Mouse (Mus musculus) neural tube, embryonic 14.5 days (tissue): ENCODE measurements around the gene Pidd1. TPM values are rescaled to one million over a fixed set of nuclear protein-coding genes. Genes with fewer than 3 reads are reported as not detected.
A peak's percentile ranks its signal among the peaks of the same experiment; 100 is the strongest.
"Not testable (repeated sequence)": the region's sequence is repeated elsewhere in the genome, so short reads cannot be mapped to it uniquely, and the experiment has no call there.

Experiments used
- ATAC-seq: fragments of 200-750 bp; cut with Nextera tagmentation; 2 replicates; pipeline ENCODE4 v1.8.0; 2017; ENCODE audit warnings: low read depth, mild to moderate bottlenecking, moderate TSS enrichment, moderate library complexity
- H3K27ac ChIP-seq: fragments of 300-500 bp; sonication (generic); 2 replicates; pipeline ENCODE4 v1.5.1; 2014; ENCODE audit warnings: low read depth, mild to moderate bottlenecking, control low read depth, low read length, moderate library complexity, mixed read lengths
- H3K27me3 ChIP-seq: fragments of 300-500 bp; sonication (generic); 2 replicates; pipeline ENCODE4 v1.6.1; 2014; ENCODE audit warnings: low read length; ENCODE audit not compliant: control insufficient read depth, insufficient read depth
- H3K36me3 ChIP-seq: fragments of 300-500 bp; sonication (generic); 2 replicates; pipeline ENCODE4 v1.6.1; 2014; ENCODE audit warnings: low read length, mixed read lengths; ENCODE audit not compliant: control insufficient read depth, insufficient read depth
- H3K4me1 ChIP-seq: fragments of 300-500 bp; sonication (generic); 2 replicates; pipeline ENCODE4 v1.6.1; 2014; ENCODE audit warnings: low read length; ENCODE audit not compliant: control insufficient read depth, insufficient read depth
- H3K4me2 ChIP-seq: fragments of 300-500 bp; sonication (generic); 2 replicates; pipeline ENCODE4 v1.6.1; 2014; ENCODE audit warnings: mild to moderate bottlenecking, low read depth, low read length, control low read depth
- H3K4me3 ChIP-seq: fragments of 300-500 bp; sonication (generic); 2 replicates; pipeline ENCODE4 v1.5.1; 2014; ENCODE audit warnings: low read depth, low read length, control low read depth, mixed read lengths
- H3K9ac ChIP-seq: fragments of 300-500 bp; sonication (generic); replicated peaks from 2 replicates; pipeline ENCODE4 v1.6.1; 2014; ENCODE audit warnings: low read depth, mild to moderate bottlenecking, control low read depth, low read length, mixed read lengths
- H3K9me3 ChIP-seq: fragments of 300-500 bp; sonication (generic); 2 replicates; pipeline ENCODE4 v1.6.1; 2016; ENCODE audit warnings: low read length; ENCODE audit not compliant: control insufficient read depth
- WGBS: fragments of 180-500 bp; shearing (Covaris S2); extraction: QIAGEN DNeasy Blood & Tissue Kit; methylation state at CpG from one replicate; pipeline ENCODE4 v1.1.7; 2014; 5-methylcytosine and 5-hydroxymethylcytosine counted together
- polyA plus RNA-seq: library from polyadenylated mRNA; unstranded; fragments of >200 nt; fragmentation: Nextera tagmentation; extraction: Ambion mirVana; gene quantifications from 2 replicates; pipeline ENCODE4 v1.2.1, GENCODE M21; 2014

Pidd1 gene
- polyA plus RNA-seq, 1 experiment from 2014 or later, result 2.5 TPM

GRCm38 (mm10) chr7:141417731-141418681 lies 25.8 kb downstream of the Pidd1 start:
- H3K4me1 ChIP-seq, result peaks cover 4% of the 10 kb centered on the region; the same call in 1 of the 2 replicates
- no peaks in the 10 kb centered on the region for H3K9me3 ChIP-seq
- no peak overlapping the region for H3K4me3 ChIP-seq
- no peaks in the 10 kb centered on the region for H3K36me3 ChIP-seq
- no peaks in the 10 kb centered on the region for H3K27me3 ChIP-seq
- H3K4me2 ChIP-seq, result no peak overlapping the region
- WGBS, result 78% methylated on average over 8 of the region's 8 CpGs
- no peak for ATAC-seq
- H3K27ac ChIP-seq, result no peak overlapping the region; the same call in 1 of the 2 replicates
- no peak overlapping the region for H3K9ac ChIP-seq

- no peak for ATAC-seq
- H3K9ac ChIP-seq, result no peak overlapping the region
- WGBS, result 79% methylated on average over 6 of the region's 6 CpGs
- peaks cover 5% of the 10 kb centered on the region; the same call in 1 of the 2 replicates for H3K4me1 ChIP-seq
- H3K4me2 ChIP-seq, result no peak overlapping the region
- H3K27ac ChIP-seq, result no peak overlapping the region
- H3K27me3 ChIP-seq, result no peaks in the 10 kb centered on the region
- no peaks in the 10 kb centered on the region for H3K36me3 ChIP-seq
- no peak overlapping the region for H3K4me3 ChIP-seq
- no peaks in the 10 kb centered on the region for H3K9me3 ChIP-seq
Measured at GRCm38 (mm10) chr7:141416144-141416841, 27.5 kb downstream of the Pidd1 start.

GRCm38 (mm10) chr7:141413809-141414584 lies 29.8 kb downstream of the Pidd1 start, which contains the start of gene Gatd1:
Gene Gatd1, minus strand, starts transcription at chr7:141414136.
- Histone ChIP-seq H3K4me1 (peaks cover 7% of the 10 kb centered on the region), H3K4me2 (peak within 1 kb of the TSS; percentile 91), H3K27me3 (no peaks in the 10 kb centered on the region), H3K27ac (peak within 1 kb of the TSS; percentile 86), H3K4me3 (peak within 1 kb of the TSS; percentile 77), H3K9me3 (no peaks in the 10 kb centered on the region), H3K9ac (peak within 1 kb of the TSS; percentile 79), H3K36me3 (peaks cover 4% of the 10 kb centered on the region; the same call in 1 of the 2 replicates)
- WGBS, result under 1% methylated on average over 56 of the region's 56 CpGs
- peak; percentile 89 for ATAC-seq

GRCm38 (mm10) chr7:141413331-141413730 lies 30.5 kb downstream of the Pidd1 start:
- H3K27me3 ChIP-seq, result no peaks in the 10 kb centered on the region
- peaks cover 4% of the 10 kb centered on the region; the same call in 1 of the 2 replicates for H3K36me3 ChIP-seq
- H3K9me3 ChIP-seq, result no peaks in the 10 kb centered on the region
- 3% methylated on average over 16 of the region's 16 CpGs for WGBS
- H3K4me3 ChIP-seq, result peak overlapping the region; percentile 77
- peak overlapping the region; percentile 79 for H3K9ac ChIP-seq
- H3K27ac ChIP-seq, result peak overlapping the region; percentile 86
- peaks cover 7% of the 10 kb centered on the region for H3K4me1 ChIP-seq
- H3K4me2 ChIP-seq, result peak overlapping the region; percentile 91
- peak; percentile 21; the same call in 1 of the 2 replicates for ATAC-seq

- Histone ChIP-seq H3K27me3 (no peaks in the 10 kb centered on the region), H3K36me3 (peaks cover 4% of the 10 kb centered on the region; the same call in 1 of the 2 replicates), H3K4me2 (no peak overlapping the region), H3K27ac (no peak overlapping the region), H3K4me1 (peaks cover 7% of the 10 kb centered on the region), H3K9ac (no peak overlapping the region), H3K9me3 (no peaks in the 10 kb centered on the region), H3K4me3 (no peak overlapping the region)
- no peak for ATAC-seq
- 83% methylated on average over 1 of the region's 1 CpGs for WGBS
Measured at GRCm38 (mm10) chr7:141411667-141412066, 32.2 kb downstream of the Pidd1 start.

GRCm38 (mm10) chr7:141410631-141411030 lies 33.2 kb downstream of the Pidd1 start:
- H3K9ac ChIP-seq, result no peak overlapping the region
- 93% methylated on average over 8 of the region's 8 CpGs for WGBS

DNA sequence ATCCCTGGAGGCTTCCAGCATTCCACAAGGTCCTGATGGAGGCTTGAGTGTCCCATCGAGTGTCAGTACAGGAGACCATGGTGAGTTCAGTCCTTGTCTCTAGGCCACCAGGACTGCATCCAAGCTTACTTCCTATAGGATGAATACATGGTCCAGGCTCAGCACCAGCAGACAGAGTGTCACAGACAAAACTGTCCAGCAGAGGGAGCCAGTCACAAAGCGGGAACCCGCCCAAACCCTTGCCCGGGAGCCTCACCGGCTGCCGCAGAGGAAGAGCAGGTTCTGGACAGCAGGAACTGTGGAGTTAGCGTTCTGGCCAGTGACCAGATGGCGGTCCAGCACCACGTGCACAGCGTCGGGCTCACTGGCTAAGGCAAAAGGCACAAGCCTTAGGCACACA lies 35.0 kb downstream of the Pidd1 start:
- H3K27me3 ChIP-seq, result no peaks in the 10 kb centered on the region
- peaks cover 4% of the 10 kb centered on the region; the same call in 1 of the 2 replicates for H3K36me3 ChIP-seq
- ATAC-seq, result peak; percentile 55; the same call in 1 of the 2 replicates
- WGBS, result 14% methylated on average over 11 of the region's 11 CpGs
- H3K9ac ChIP-seq, result no peak overlapping the region
- no peak overlapping the region for H3K4me2 ChIP-seq
- H3K9me3 ChIP-seq, result no peaks in the 10 kb centered on the region
- no peak overlapping the region for H3K4me3 ChIP-seq
- peaks cover 5% of the 10 kb centered on the region; the same call in 1 of the 2 replicates for H3K4me1 ChIP-seq
- H3K27ac ChIP-seq, result no peak overlapping the region

More at GRCm38 (mm10) chr7:141410631-141411030, 33.2 kb downstream of the Pidd1 start:
- Histone ChIP-seq H3K4me3 (no peak overlapping the region), H3K9me3 (no peaks in the 10 kb centered on the region), H3K27ac (no peak overlapping the region), H3K27me3 (no peaks in the 10 kb centered on the region), H3K4me1 (peaks cover 7% of the 10 kb centered on the region), H3K36me3 (peaks cover 4% of the 10 kb centered on the region; the same call in 1 of the 2 replicates), H3K4me2 (no peak overlapping the region)
- ATAC-seq, result no peak

- not testable (repeated sequence) for H3K4me3 ChIP-seq, H3K36me3 ChIP-seq
Measured at GRCm38 (mm10) chr7:141407670-141408069, 36.2 kb downstream of the Pidd1 start.

More at GRCm38 (mm10) chr7:141407670-141408069, 36.2 kb downstream of the Pidd1 start:
- H3K4me1 ChIP-seq, H3K27ac ChIP-seq, H3K27me3 ChIP-seq, H3K4me2 ChIP-seq, H3K9me3 ChIP-seq, H3K9ac ChIP-seq, ATAC-seq: not testable (repeated sequence)
- WGBS, result 96% methylated on average over 7 of the region's 7 CpGs
